Mouse (Mus musculus): ENCODE results near the gene Trip10. TPM values are rescaled to one million over a fixed set of nuclear protein-coding genes. Genes with fewer than 3 reads are reported as not detected.

The Trip10 gene
- total RNA-seq (2021), result 10 to 100 TPM; 45.6 to 46.9 TPM

DNA sequence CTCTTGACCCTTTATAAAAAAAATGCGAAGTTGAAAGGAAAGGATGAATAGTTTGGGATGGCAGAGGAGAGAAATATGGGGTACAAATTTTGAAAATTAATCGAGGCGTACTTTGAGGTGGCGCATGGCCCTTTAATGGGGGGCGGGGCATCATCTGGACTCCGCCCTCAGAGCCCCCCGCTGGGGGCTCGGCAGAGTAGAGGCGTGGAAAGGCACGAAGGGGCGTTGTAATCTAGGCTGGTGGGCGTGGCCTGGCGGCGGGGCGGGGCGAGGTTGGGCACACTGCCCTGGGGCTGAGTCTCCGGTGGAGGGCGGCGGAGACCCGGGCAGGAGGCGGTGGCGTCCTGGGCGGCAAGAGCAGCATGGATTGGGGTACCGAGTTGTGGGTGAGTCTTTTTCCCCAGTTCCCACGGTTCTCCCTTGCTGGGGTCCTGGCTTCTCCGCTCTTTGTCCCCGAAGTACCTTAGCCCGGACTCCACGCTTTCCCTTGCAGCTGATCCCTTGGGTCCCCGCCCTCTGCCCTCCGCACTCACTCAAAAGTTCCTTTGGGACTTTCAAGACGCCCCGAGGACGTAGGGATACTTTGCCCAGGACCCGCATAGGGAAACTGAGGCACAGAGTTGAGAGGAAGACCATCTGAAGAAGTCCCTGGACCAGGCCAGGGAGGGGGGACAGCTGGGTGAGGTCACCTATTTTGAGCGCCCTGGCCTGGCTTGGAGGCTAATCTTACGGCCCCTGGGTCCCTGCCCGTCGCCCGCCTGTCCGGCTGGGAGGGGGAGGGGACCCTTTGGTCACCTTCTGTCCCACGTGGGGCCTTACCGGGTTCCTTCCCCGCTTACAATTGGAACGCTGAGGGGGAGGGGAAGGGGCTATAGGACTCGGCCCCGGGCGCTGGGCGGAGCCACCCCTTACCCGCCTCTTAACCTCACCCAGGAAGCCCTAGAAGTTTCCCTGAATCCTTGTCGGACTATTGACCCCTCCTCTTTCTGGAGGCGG, at the start of gene Trip10:
Gene Trip10 (plus strand): TSS at position 270 of the 996 bp plus-strand sequence.
- DNase-seq, result peak; percentile 100

DNA sequence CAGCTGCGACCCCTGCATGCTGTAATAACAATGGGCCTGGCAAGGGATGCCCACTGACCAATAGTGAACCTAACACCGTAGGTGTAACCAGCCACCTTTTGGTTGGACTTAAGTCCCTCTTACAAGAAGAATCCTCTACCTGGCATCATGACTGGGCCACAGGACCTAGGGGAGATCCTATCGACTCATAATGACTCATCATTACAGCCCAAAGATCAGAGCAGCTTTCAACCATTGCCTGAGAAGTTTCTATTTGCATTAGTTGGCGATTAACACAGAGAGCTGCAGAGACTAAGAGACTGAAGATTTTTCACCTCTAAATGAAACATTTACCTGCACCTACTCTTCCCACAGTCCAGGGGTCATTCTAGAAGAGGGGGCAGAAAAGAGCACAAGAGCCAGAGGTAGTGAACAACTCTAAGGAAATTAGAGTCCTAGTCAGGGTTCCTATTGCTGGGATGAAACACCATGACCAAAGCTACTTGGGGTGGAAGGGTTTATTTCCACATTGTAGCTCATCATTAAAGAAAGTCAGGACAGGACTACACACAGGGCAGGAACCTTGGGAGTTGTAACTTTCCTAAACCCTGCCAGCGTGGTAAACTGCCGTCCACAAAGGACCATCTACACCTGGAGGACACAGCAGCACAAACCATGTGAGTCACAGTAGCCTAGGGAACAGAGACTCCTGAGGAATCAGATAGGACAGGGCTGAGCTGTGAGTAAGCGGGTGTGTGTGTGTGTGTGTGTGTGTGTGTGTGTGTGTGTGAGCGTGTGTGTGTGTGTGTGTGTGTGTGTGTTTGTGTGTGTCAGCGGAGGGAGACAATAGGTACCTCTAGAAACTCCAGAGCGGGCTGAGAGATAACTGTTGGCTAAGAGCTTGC, 47.2 kb upstream of the Trip10 start:
- DNase-seq, result no peak

DNA sequence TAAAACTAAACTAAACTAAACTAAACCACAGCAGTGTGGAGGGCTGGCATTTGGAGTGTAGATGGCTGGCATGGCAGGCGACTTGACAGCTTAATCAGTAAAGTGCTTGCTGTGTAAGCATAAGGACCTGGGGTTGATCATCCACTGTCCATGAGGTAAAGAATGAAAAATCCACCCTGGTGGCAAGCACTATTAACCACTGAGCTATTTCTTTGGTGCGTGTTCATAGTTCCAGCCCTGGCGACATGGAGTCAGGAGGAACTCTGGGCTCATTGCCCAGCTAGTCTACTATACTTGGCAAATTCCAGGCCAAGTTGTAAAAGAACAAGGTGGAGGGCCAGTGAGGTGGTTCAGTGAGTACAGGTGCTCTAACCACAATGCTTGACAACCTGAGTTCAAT, 41.3 kb upstream of the Trip10 start:
- peak; percentile 20 for DNase-seq

DNA sequence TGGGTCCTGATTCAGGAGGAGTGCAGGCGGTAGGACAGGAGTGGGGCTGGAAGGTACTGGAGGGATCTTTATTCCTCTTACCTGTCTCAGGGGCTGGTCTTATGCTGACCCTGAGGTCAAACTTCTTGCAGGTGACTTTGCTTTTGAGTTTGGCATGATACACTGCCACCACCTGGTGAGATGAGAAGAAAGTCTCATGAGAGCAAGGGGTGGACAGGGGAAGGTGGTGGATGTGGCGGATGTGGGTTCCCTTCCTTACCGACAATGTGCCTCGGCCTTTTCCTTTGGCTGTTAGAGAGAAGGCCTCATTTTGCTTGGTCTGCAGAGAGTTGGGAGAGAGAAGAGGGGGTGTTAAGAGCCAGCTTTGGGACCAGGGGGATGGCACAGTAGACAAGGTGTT, 39.9 kb upstream of the Trip10 start:
- no peak for DNase-seq

DNA sequence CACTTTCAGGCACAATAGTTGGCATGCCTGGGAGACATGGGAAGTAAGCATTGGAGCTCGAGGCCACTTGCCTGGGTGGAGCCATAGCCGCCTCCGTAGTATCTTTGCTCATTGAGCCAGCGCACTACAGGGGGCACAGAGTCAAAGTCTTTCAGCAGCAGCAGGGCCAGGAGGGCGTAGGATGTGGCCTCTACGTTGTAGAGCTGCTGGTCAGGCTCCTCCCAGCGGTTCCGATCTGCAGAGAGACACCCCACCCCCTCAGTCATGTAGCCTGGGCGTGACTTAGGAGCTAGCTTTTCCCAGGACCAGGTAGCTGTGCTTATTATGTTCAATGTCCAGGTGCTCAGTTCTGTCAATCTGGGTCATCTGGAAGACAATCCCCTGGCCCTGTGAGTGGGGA, 37.8 kb upstream of the Trip10 start:
- DNase-seq, result no peak

DNA sequence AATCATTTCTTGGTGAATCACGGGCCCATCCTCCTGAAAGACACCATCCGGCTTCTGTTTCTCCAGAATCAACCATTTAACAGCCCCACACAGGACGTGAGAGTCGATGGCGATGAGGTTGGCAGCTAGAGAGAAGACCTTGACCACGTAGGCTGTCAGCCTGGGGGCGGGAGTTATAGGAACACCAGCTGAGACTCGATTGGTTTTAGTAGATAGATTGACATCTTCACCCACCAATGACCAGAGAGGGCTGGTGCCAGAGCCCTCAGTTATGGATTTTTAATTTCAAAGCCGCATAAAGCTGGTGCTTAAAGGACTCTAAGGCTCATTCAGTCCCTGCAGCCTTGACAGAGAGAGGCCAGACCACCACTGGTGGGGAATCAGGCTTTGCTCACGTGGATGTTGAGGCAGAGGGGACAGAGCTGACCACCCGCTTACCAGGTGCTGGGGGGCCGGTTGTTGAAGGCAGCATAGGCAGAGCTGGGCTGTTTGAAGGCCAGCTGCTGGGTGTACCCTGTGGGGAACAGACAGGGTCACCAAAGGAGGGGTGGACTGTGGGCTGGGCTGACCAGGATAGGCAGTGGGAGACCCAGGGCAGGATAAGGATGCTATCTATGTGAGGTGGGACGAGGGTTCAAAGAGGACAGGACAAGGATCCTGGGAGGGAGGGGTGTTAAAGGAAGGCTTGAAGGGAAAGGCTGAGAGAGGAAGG, 34.4 kb upstream of the Trip10 start:
- no peak for DNase-seq

DNA sequence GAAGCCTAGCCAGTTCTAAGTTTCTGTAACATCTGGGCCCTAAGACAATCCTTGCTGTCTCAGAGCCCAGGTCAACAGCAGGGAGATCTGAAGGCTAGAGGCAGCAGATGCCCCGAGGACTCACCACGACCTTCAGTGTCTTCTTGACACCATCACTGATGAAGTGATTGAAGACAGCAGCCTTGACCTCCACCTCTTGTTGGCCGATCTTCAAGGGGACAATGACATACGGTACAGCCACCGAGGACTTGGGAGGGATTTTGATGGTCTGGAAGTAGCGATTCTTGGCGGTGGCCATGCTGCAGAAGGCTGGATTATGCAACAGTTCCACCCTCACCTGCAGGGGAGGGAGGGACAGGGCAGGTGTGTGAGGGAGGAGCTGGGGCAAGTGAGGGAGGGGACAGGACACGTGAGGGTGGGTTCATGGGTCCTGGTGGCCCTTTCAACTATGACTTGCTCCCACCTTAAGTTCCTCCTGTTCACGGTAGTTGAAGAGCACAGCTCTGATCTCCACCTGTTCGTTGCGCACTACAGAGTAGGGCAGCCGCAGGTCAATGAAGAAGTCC, 30.8 kb upstream of the Trip10 start:
- no peak for DNase-seq

DNA sequence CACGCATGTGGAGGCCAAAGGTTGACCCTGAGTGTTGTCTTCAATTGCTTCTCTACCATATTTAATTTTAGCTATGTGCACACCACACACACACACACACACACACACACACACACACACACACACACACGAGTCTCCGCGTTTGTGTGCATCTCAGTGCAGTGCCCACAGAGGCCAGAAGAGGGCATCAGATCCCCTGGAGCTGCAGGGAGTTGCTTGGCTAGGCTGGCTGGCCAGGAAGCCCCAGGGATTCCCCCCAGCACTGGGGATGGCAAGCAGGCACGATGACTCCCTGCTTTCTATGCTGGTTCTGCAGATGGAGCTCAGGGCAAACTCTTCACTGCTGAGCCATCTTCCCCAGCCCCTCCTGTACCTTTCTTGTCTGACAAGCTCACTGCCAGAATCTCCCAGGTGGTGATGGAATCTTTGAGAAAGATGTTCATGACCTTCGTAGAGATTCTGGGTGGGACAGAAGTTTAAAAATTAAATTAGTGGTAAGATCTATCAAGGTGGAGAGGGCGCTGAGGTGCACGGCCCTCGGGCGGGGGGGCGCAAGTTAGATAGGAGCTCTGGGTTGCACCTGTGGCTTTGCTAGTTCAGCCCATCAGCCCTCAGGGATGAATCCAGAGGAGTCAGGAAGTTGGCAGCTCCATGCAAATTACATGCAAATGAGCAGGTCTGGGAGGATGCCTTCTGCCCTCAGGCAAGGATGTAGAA, 29.9 kb upstream of the Trip10 start:
- DNase-seq, result peak; percentile 84

DNA sequence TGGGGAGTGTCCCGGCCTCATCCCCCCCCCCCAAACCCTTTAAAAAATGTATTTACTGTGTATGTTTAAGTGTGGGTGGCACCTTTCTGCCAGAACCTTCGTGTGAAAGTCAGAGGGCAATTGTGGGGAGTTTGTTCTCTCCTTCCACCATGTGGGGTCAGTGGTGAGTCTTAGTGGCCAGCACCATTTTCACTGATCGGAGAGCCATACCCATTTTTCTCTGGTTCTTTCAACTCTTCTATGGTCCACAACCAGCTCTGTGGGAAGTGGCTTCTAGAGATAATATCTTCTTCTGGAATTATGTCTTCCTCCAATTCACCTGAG, 29.4 kb upstream of the Trip10 start:
- DNase-seq, result peak; percentile 40

DNA sequence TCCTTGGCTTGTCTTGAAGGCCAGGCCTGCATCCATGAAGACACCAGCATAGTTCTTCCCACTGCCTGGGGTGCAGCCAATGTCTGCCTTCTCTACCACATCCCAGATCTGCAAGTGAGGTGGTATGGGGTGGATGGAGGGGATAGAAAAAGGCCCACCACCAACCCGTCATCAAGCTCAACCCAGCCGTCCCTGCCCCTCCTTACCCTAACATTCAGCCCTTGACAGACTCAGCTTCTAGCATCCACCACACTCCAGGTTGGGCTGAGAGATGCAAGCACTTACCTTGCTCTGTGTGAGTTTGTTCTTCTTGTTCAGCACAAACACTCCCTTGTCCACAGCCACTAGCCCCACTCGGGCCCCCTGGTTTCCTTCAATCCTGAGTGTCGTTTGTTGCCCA, 27.3 kb upstream of the Trip10 start:
- no peak for DNase-seq

DNA sequence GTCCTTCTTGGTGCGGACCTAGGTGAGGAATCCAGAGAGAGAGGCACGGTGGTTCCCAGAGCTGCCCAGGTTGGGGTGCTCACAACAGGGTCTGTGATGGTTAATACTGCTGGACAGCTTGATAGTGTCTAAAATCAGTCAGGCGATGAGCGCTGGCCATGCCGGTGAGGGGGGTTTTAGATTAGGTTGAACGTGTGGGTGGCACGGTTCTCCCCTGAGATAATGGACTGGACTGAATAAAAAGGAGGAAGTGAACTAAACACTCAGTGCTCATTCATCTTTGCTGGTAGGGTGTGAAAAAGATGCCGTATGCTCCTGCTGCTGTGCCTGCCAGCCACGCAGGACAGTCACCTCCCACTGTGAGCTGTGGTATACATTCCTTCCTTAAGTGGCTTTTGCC, 25.9 kb upstream of the Trip10 start:
- DNase-seq, result no peak

DNA sequence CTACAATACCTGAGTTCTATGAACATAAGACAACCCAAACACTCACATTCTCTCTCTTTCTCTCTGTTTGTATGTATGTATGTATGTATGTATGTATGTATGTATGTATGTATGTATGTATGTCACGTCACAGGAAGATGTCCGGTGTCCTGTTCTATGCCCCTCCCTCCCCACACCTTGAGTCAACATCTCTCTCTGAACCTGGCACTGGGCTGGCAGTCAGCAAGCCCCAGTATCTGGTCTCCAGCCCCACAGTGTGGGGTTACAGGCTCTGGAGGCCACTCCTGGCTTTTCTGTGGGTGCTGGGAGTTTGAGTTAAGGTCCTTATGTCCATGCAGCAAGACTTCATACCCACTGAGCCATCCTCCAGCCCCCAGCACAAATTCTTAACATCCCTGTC, 21.8 kb upstream of the Trip10 start:
- DNase-seq, result no peak

DNA sequence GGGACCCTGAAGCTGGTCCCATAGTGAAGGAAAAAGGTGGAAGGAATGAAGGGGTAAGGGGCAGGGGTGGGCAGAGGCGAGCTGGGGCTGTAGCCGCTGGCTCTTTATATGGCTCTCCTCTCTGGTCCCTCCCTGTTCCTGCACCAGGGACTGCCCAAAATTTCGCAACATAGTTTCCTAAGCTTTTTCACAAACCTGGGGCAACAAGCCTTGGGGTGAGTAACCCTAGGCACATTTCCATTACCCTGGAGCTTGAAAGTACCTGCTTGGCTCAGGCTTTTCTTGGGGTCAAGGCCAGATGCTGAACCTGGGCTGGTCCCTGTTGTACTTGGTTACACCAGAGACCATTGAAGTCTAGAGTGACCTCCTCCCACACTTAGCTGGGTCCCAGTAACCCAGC, 21.2 kb upstream of the Trip10 start, which contains the start of gene C3:
Gene C3 (minus strand): TSS at position 123 of the 400 bp plus-strand sequence.
- DNase-seq, result no peak

DNA sequence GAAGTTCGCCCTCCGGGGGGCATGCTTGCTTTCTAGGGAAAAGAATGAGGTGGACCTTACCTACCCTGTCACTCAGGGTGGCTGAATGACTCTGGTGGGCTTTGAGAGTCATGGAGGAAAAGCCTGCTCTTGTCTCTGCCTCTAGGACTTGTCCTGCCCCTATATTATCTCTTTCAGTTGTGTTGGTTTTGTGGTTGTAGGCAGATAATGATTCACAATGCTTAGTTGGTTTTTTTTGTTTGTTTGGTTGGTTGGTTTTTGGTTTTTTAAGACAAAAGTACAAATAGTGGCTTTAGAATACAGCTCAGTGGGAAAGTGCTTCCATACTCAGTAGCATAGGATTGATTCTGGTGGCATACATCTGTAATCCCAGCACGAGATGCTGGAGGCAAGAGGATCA, 20.4 kb upstream of the Trip10 start:
- no peak for DNase-seq

DNA sequence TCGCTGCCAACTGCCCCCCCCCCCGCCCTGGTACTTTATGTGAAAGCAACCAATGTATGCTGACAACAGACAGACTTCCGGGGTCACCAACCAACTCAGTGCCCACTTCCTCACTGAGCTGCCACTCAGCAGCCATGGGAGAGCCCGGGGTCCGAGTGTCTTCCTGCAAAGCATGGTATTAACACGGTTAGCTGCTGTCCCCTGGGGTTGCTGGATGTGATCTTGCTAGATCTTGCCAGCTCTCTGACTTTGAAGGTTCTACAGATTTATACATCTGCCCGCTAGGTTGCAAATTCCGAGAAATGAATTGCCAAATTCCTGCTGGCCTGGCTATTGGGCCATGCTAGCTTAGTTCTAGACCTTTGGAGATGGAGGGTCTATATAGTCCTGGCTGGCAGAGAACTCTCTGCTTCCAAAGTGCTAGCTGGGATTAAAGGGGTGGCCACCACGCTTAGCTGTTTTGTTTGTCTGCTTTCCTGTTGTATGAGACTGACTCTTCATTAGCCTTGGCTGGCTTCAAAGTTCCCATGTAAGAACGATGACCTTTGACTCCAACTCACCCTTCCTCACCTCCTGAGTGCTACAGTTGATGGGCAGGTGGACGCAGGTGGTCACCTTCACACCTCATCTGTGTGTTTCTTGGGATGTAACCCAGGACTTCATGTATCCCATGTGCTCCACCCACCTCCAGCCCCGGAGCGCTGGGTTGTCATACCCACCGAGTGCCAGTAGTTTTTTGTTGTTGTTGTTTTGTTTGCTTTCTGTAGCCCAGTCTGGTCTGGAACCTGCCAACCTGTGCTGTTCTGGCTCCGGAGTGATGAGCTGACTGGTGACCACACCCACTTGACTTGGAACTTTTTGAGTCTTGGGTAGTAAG, 19.2 kb upstream of the Trip10 start:
- no peak for DNase-seq

DNA sequence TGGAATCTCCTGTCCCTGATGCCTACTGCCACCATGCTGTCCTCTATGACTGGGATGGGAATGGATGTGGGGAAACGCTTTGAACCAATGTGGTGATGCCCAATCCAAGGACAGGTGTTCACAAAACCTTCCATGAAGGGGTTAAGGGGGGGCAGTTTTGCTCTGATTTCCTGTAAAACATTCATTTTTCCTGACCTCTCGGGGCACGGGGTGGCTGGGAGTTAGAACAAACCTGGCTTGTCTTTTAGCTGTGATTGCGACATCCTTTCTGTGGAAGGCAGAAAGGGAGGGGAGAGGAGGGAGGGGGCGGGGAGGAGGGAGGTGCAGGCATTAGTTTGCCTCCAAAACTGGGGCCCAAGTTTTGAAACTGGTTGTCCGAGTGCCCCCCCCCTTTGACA, 18.5 kb upstream of the Trip10 start:
- no peak for DNase-seq

DNA sequence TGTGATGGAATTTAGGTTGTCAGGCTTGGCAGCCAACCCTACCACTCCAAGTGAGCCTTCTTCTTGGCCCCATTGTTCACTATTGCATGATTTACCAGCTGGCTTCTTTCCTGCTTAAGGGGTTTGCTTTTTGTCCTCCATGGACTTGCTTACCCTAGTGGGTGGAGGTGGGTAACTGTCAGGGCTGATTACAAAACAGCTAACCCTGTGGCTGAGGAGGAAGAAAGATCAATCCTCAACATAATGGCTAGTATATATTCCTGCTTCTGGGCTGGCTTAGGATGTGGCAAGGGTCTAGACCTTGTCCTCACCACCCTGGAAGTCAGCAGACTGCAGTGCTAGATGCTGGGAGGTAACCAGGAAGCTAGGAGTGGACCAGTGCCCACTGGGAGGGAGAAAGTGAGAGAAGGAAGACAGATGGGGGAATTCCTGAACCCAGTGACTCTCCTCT, 17.9 kb upstream of the Trip10 start:
- DNase-seq, result no peak

DNA sequence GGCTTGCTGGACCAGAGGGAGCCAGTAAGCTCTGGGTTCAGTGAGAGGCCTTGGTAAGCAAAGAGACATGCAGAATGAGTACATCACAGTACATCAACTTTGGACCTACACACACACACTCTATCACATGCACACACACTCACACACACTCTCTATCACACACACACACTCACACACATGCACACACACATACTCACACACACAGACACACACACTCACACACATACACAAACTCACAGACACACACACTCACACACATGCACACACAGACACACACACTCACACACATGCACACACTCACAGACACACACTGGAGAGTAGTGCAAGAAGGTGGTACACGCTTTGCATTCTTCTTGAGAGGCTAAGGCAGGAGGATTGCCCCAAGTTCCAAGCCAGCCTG, 17.1 kb upstream of the Trip10 start:
- no peak for DNase-seq

DNA sequence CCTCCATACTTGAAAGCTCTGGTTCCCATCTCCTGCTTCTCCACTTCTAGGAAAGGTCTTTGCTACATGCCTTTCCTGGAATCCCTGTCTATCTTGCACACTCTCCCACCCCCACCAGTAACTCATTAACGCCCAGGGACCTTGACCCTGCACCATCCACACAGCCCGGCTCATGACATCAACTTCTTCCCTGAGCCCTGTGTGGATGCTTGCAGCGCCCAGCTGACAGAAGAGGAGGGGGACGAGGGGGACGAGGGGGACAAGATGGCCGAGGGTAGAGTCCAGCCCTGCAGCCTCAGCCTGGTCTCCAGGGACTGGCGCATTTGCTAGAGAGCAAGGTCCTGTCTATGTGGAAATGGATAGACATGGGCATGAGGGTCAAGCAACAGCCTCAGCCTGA, 16.2 kb upstream of the Trip10 start:
- DNase-seq, result no peak

DNA sequence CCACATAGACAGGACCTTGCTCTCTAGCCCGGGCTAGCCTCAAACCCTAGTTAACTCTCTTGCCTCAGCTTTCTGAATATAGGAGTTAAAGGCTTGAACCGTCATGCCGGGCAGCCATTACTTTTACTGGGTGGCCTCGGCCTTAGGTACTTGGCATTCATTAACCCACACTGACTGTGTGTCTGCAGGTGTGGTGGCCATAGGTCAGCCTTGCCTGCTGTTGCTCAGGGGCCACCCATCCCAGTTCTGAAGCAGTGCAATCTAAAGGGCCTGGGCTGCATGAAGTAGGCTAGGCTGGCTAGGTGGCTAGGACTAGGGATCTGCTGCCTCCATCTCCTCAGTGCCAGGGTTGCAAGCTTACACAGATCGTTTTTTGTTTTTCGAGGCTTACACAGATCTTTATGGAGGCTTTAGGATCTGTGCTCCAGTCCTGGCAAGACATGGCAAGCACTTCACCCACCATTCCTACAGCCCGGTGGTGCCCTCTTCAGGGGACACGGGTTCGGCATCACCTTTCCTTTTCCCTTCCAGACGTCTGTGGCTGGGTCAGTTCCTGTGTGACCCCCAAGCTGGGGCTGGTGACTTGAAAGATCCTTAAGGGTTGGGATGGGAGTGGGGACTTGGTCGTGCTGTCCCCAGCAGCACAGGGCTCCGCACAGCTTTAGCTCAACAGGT, 14.9 kb upstream of the Trip10 start:
- DNase-seq, result no peak
